Comparison of ENCODE assay signal across 8 mouse cellular contexts in the genomic region with DNA sequence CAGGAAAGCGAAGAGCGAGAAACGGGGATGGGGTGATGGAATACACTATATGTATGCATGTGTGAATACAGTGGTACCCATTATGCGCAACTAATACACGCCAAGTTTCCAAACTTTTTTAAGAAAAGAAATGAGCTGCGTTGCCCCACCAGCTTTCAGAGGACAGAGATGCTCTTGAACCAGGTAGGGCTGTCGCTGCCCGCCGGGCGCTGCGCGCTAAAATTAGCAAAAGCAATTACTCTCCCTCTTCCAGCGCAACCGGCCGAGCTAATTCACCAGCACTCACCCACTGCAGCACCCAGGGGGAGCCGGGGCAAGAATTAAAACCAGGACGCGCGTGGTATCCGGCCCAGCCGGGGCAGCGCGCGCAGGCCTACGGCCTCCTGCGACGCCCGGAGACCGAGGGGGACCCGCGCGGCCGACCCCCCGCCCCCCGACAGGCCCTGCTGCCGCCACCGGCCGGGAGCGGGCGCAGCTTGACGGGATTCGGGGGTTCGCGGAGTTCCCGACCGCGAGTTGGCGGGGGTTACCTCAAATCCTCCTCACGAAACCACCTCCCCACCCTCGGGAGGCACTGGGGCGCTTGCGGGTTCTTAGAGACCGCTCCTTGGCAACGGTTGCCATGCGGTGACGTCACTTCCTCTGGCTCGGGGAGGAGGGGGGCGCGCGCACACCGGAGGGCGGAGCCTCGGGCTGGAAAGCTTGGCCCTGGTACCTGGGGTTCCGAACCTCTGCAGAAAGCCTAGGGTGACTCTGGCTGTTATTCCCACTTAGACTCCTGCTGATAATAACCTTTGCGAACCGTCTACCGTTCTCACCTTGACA. TPM values are rescaled to one million over a fixed set of nuclear protein-coding genes. Genes with fewer than 3 reads are reported as not detected.
DNase-seq lines count a peak whose midpoint lies in the region; ATAC-seq and TF ChIP-seq lines count a peak whose summit lies in the region.

Gene Ift81, minus strand, starts transcription at position 611 of the 825 bp plus-strand sequence.

- no peaks in the 10 kb centered on the region for H3K79me2 ChIP-seq in liver, adult 2 months (ENCODE audit: control insufficient read depth, insufficient read depth, low read length)
- no peaks in the 10 kb centered on the region for H3K79me2 ChIP-seq in myocyte (ENCODE audit: control insufficient read depth, insufficient read depth)

- WGBS in heart, embryonic 11.5 days (ENCODE audit: insufficient replicate concordance) = 2% methylated on average over 67 of the region's 67 CpGs
- WGBS in kidney, embryonic 16.5 days = 1% methylated on average over 67 of the region's 67 CpGs
- WGBS in liver, adult 2 months = 6% methylated on average over 67 of the region's 67 CpGs

- peak within 1 kb of the TSS; percentile 79 for H3K4me2 ChIP-seq in heart, embryonic 11.5 days
- peak within 1 kb of the TSS; percentile 76 for H3K4me2 ChIP-seq in kidney, embryonic 16.5 days (replicated peaks; ENCODE audit: low read depth, low read length)
- peak within 1 kb of the TSS; percentile 91 for H3K4me2 ChIP-seq in myocyte (ENCODE audit: low read depth)

- peak within 1 kb of the TSS; percentile 45 for H3ac ChIP-seq in myocyte (ENCODE audit: control insufficient read depth, insufficient read length)

- no peaks in the 10 kb centered on the region for H3K36me3 ChIP-seq in heart, embryonic 11.5 days (ENCODE audit: control insufficient read depth, insufficient read depth, low read length)
- peaks cover 9% of the 10 kb centered on the region for H3K36me3 ChIP-seq in kidney, embryonic 16.5 days (ENCODE audit: insufficient read depth, low read length)
- no peaks in the 10 kb centered on the region for H3K36me3 ChIP-seq in liver, adult 2 months (ENCODE audit: control insufficient read depth, insufficient read depth, low read length)
- H3K36me3 ChIP-seq in myocyte (ENCODE audit: control insufficient read depth, insufficient read depth) = peaks cover 3% of the 10 kb centered on the region
- no peaks in the 10 kb centered on the region for H3K36me3 ChIP-seq in splenic B cell, adult 2 months (ENCODE audit: control insufficient read depth, insufficient read depth, low read length, poor library complexity, severe bottlenecking)

- no peak for TF ChIP-seq CTCF in bone marrow macrophage, adult 2 months (IDR thresholded peaks at IDR 0.05; ENCODE audit: low read depth, low read length)
- TF ChIP-seq CTCF in embryonic fibroblast, embryonic 13.5 days (IDR thresholded peaks at IDR 0.05; ENCODE audit: borderline replicate concordance, insufficient read depth, low read length) = no peak
- no peak for TF ChIP-seq CTCF in liver, adult 2 months (IDR thresholded peaks at IDR 0.05; ENCODE audit: low read depth, low read length)

- H3K4me1 ChIP-seq in bone marrow macrophage, adult 2 months (ENCODE audit: control insufficient read depth, insufficient read depth, low read length) = peaks cover 3% of the 10 kb centered on the region; the same call in 1 of the 2 replicates
- H3K4me1 ChIP-seq in embryonic fibroblast, embryonic 13.5 days (ENCODE audit: control insufficient read depth, insufficient read depth, low read length) = peaks cover 2% of the 10 kb centered on the region; the same call in 1 of the 2 replicates
- H3K4me1 ChIP-seq in heart, embryonic 11.5 days (ENCODE audit: control insufficient read depth, insufficient read depth, low read length) = peaks cover 10% of the 10 kb centered on the region; the same call in 1 of the 2 replicates
- H3K4me1 ChIP-seq in kidney, embryonic 16.5 days (ENCODE audit: insufficient read depth, low read length) = peaks cover 7% of the 10 kb centered on the region
- peaks cover 3% of the 10 kb centered on the region; the same call in 1 of the 2 replicates for H3K4me1 ChIP-seq in liver, adult 2 months (ENCODE audit: control insufficient read depth, insufficient read depth, low read length)

- H3K27me3 ChIP-seq in heart, embryonic 11.5 days (ENCODE audit: control insufficient read depth, insufficient read depth, low read length) = no peaks in the 10 kb centered on the region
- H3K27me3 ChIP-seq in kidney, embryonic 16.5 days (ENCODE audit: insufficient read depth, low read length) = no peaks in the 10 kb centered on the region
- no peaks in the 10 kb centered on the region for H3K27me3 ChIP-seq in liver, adult 2 months (ENCODE audit: control insufficient read depth, insufficient read depth, low read length)
- H3K27me3 ChIP-seq in myocyte (ENCODE audit: control insufficient read depth, insufficient read depth, insufficient read length) = no peaks in the 10 kb centered on the region
- H3K27me3 ChIP-seq in splenic B cell, adult 2 months (ENCODE audit: control insufficient read depth, insufficient read depth, low read length, poor library complexity, severe bottlenecking) = no peaks in the 10 kb centered on the region

- DNase-seq in A20 (ENCODE audit: low read depth, low spot score) = peak; percentile 96
- DNase-seq in liver, adult 2 months (ENCODE audit: extremely low read depth, low read depth, low spot score) = peak; percentile 70
- DNase-seq in splenic B cell, adult 2 months (ENCODE audit: low read depth, low spot score) = peak; percentile 97

- TF ChIP-seq POLR2A in bone marrow macrophage, adult 2 months (IDR thresholded peaks at IDR 0.05; ENCODE audit: borderline replicate concordance, low read depth, low read length) = no peak
- TF ChIP-seq POLR2A in embryonic fibroblast, embryonic 13.5 days (IDR thresholded peaks at IDR 0.05; ENCODE audit: low read depth, low read length) = peak; percentile 52; the same call in 1 of the 2 replicates
- TF ChIP-seq POLR2A in liver, adult 2 months (IDR thresholded peaks at IDR 0.05; ENCODE audit: extremely low read depth, insufficient read depth, low read length) = no peak
- TF ChIP-seq POLR2A in myocyte (IDR thresholded peaks at IDR 0.05; ENCODE audit: insufficient read length, low read depth) = peak; percentile 39

- H3K27ac ChIP-seq in bone marrow macrophage, adult 2 months (ENCODE audit: insufficient read depth, low read depth, low read length) = no peak within 1 kb of the TSS
- peak within 1 kb of the TSS; percentile 91 for H3K27ac ChIP-seq in embryonic fibroblast, embryonic 13.5 days (ENCODE audit: insufficient read depth, low read length)
- peak within 1 kb of the TSS; percentile 94 for H3K27ac ChIP-seq in heart, embryonic 11.5 days (ENCODE audit: low read depth, low read length)
- H3K27ac ChIP-seq in kidney, embryonic 16.5 days (ENCODE audit: low read length) = peak within 1 kb of the TSS; percentile 82
- no peak within 1 kb of the TSS for H3K27ac ChIP-seq in liver, adult 2 months (replicated peaks; ENCODE audit: insufficient read depth, low read depth, low read length)

- peak within 1 kb of the TSS; percentile 61 for H3K4me3 ChIP-seq in bone marrow macrophage, adult 2 months (ENCODE audit: insufficient read depth, low read length)
- peak within 1 kb of the TSS; percentile 85 for H3K4me3 ChIP-seq in embryonic fibroblast, embryonic 13.5 days (ENCODE audit: insufficient read depth, low read length)
- H3K4me3 ChIP-seq in heart, embryonic 11.5 days (ENCODE audit: low read depth, low read length) = peak within 1 kb of the TSS; percentile 88
- peak within 1 kb of the TSS; percentile 95 for H3K4me3 ChIP-seq in kidney, embryonic 16.5 days (ENCODE audit: low read length)
- peak within 1 kb of the TSS; percentile 79 for H3K4me3 ChIP-seq in liver, adult 2 months (ENCODE audit: insufficient read depth, low read depth, low read length)
- peak within 1 kb of the TSS; percentile 47 for H3K4me3 ChIP-seq in myocyte

- peak; percentile 79 for ATAC-seq in heart, embryonic 11.5 days (replicated peaks; ENCODE audit: insufficient number of reproducible peaks, low FRiP score, low TSS enrichment)
- peak; percentile 94 for ATAC-seq in kidney, embryonic 16.5 days (ENCODE audit: low FRiP score, low TSS enrichment)

- H3K9ac ChIP-seq in heart, embryonic 11.5 days (ENCODE audit: low read depth, low read length) = peak within 1 kb of the TSS; percentile 93
- peak within 1 kb of the TSS; percentile 94 for H3K9ac ChIP-seq in kidney, embryonic 16.5 days (replicated peaks; ENCODE audit: low read length)
- H3K9ac ChIP-seq in liver, adult 2 months (ENCODE audit: low read depth, low read length) = peak within 1 kb of the TSS; percentile 72

- H3K9me3 ChIP-seq in heart, embryonic 11.5 days (replicated peaks; ENCODE audit: control insufficient read depth, low read length) = no peaks in the 10 kb centered on the region
- no peaks in the 10 kb centered on the region for H3K9me3 ChIP-seq in kidney, embryonic 16.5 days (ENCODE audit: low read length)

TF ChIP-seq in myocyte, 11 proteins besides CTCF, POLR2A, EP300 and RAD21:
- TF ChIP-seq MYOG (IDR thresholded peaks at IDR 0.05; ENCODE audit: control insufficient read depth in 1 of 3, insufficient read depth in 1 of 3, insufficient read length in 2 of 3, low read depth in 2 of 3) = no peak
- TF ChIP-seq USF1 (IDR thresholded peaks at IDR 0.05; ENCODE audit: low read depth) = no peak
- no peak for TF ChIP-seq TCF3 (IDR thresholded peaks at IDR 0.05; ENCODE audit: insufficient read length, low read depth)
- no peak for TF ChIP-seq MAX (IDR thresholded peaks at IDR 0.05; ENCODE audit: low read depth)

RNA-seq across cellular contexts. Expression of gene Ift81, which starts in this region (rescaled TPM):
- polyA plus RNA-seq in bone marrow macrophage, adult 2 months (2012; ENCODE audit: insufficient read depth, insufficient read length, missing spikeins) = 7.7 and 8.5 TPM in 2 replicates
- polyA plus RNA-seq in embryonic fibroblast, embryonic 13.5 days (2011; ENCODE audit: insufficient read length, low read depth, missing spikeins) = 27.9 and 49.1 TPM in 2 replicates
- polyA plus RNA-seq in heart, embryonic 11.5 days (2014; fragmentation: Nextera tagmentation; extraction: Ambion mirVana) = 23.9 and 28.4 TPM in 2 replicates
- polyA plus RNA-seq in kidney, embryonic 16.5 days (2015; fragmentation: Nextera tagmentation; extraction: Ambion mirVana) = 33.3 and 39.6 TPM in 2 replicates
- 1.7 and 3.0 TPM in 2 replicates for total RNA-seq in liver, adult 2 months (2014; rRNA removed)
- polyA plus RNA-seq in liver, adult 2 months (2012; rRNA removed) = 0.14 and 0.38 TPM in 2 replicates
- polyA plus RNA-seq in myocyte (2012; fragmentation: generic; extraction: Trizol) = 5.6 TPM

Comparison
In these comparisons a context has a peak if more than half of its experiments do, and no peak if none do; other contexts are left out.
1. H3K27ac ChIP-seq: peak in embryonic fibroblast, embryonic 13.5 days (single experiment), heart, embryonic 11.5 days (single experiment) and kidney, embryonic 16.5 days (single experiment); none in bone marrow macrophage, adult 2 months (single experiment) and liver, adult 2 months (single experiment).
2. POLR2A ChIP-seq: peak in embryonic fibroblast, embryonic 13.5 days (single experiment) and myocyte (single experiment); none in bone marrow macrophage, adult 2 months (single experiment) and liver, adult 2 months (single experiment).
3. Peak in every context shown above with its lines, with median percentiles within 50 percentile points of each other: DNase-seq, H3K4me3 ChIP-seq, H3K4me2 ChIP-seq and H3K9ac ChIP-seq.